Mouse (Mus musculus) kidney, postnatal 0 days (tissue): ENCODE data around the gene Rpl10-ps3. TPM values are rescaled to one million over a fixed set of nuclear protein-coding genes. Genes with fewer than 3 reads are reported as not detected.

Experiments used
- ATAC-seq: fragments of 200-750 bp; cut with Nextera tagmentation; replicated peaks from 2 replicates; pipeline ENCODE4 v1.8.0; 2017; ENCODE audit warnings: low read depth, moderate number of reproducible peaks, moderate TSS enrichment, moderate library complexity; ENCODE audit not compliant: low FRiP score
- DNase-seq: peaks from one replicate; pipeline ENCODE4 v3.0.0-alpha.2; 2016; ENCODE audit warnings: low spot score
- H3K27ac ChIP-seq: fragments of 300-500 bp; sonication (generic); 2 replicates; pipeline ENCODE4 v1.5.1; 2014; ENCODE audit warnings: mild to moderate bottlenecking
- H3K27me3 ChIP-seq: fragments of 300-500 bp; sonication (generic); 2 replicates; pipeline ENCODE4 v1.6.1; 2014; ENCODE audit warnings: low read length, mixed read lengths; ENCODE audit not compliant: insufficient read depth
- H3K36me3 ChIP-seq: fragments of 300-500 bp; sonication (generic); 2 replicates; pipeline ENCODE4 v1.6.1; 2014; ENCODE audit warnings: low read length, mixed read lengths; ENCODE audit not compliant: insufficient read depth
- H3K4me1 ChIP-seq: fragments of 300-500 bp; sonication (generic); replicated peaks from 2 replicates; pipeline ENCODE4 v1.6.1; 2014; ENCODE audit warnings: antibody characterized with exemption, low read length, mixed read lengths; ENCODE audit not compliant: insufficient read depth
- H3K4me2 ChIP-seq: fragments of 300-500 bp; sonication (generic); 2 replicates; pipeline ENCODE4 v1.6.1; 2014; ENCODE audit warnings: mild to moderate bottlenecking, low read length, moderate library complexity, mixed read lengths
- H3K4me3 ChIP-seq: fragments of 300-500 bp; sonication (generic); replicated peaks from 2 replicates; pipeline ENCODE4 v1.5.1; 2014; ENCODE audit warnings: low read depth, low read length
- H3K9ac ChIP-seq: fragments of 300-500 bp; sonication (generic); 2 replicates; pipeline ENCODE4 v1.6.1; 2014; ENCODE audit warnings: low read depth, low read length
- H3K9me3 ChIP-seq: fragments of 300-500 bp; sonication (generic); replicated peaks from 2 replicates; pipeline ENCODE4 v1.6.1; 2016; ENCODE audit warnings: low read length, inconsistent platforms, mixed read lengths
- CTCF ChIP-seq: IDR thresholded peaks from 2 replicates; pipeline ENCODE4 v1.5.1; 2016; ENCODE audit warnings: antibody characterized with exemption, low read depth, mild to moderate bottlenecking, moderate library complexity
- WGBS: fragments of 180-500 bp; shearing (Covaris S2); extraction: QIAGEN DNeasy Blood & Tissue Kit; methylation state at CpG from one replicate; pipeline ENCODE4 v1.1.7; 2014; 5-methylcytosine and 5-hydroxymethylcytosine counted together
- polyA plus RNA-seq: library from polyadenylated mRNA; unstranded; fragments of >200 nt; fragmentation: Nextera tagmentation; extraction: Ambion mirVana; gene quantifications from 2 replicates; pipeline ENCODE4 v1.2.1, GENCODE M21; 2015

Gene Rpl10-ps3
- polyA plus RNA-seq, 1 experiment from 2014 or later = 252 TPM

DNA sequence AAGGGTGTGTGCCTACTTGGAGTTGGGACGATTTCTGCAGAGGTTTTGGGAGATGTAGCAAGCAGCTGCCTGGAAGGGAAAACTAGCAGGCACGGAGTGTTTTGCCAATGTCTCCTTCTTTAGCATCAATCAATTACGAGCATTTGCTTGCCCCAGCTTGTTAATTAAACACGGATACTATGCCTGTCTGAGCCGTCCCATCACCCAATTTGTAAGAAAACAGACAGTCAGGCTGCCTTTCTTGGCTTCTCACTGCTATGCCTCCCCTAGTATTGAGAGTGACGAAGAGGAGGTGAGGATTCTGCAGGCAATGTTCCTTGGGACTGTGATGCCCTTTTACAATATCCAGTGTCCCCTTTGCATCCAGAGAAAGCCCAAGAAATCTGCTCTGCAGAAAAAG is 27.5 kb downstream of the Rpl10-ps3 start:
- Histone ChIP-seq H3K4me3 (no peak overlapping the region), H3K27ac (no peak overlapping the region), H3K36me3 (no peaks in the 10 kb centered on the region), H3K27me3 (no peaks in the 10 kb centered on the region), H3K4me2 (no peak overlapping the region), H3K4me1 (no peaks in the 10 kb centered on the region), H3K9me3 (no peaks in the 10 kb centered on the region), H3K9ac (no peak overlapping the region)
- no peak for ATAC-seq
- 63% methylated on average over 6 of the region's 6 CpGs for WGBS
- no peak for DNase-seq
- no peak for TF ChIP-seq CTCF

DNA sequence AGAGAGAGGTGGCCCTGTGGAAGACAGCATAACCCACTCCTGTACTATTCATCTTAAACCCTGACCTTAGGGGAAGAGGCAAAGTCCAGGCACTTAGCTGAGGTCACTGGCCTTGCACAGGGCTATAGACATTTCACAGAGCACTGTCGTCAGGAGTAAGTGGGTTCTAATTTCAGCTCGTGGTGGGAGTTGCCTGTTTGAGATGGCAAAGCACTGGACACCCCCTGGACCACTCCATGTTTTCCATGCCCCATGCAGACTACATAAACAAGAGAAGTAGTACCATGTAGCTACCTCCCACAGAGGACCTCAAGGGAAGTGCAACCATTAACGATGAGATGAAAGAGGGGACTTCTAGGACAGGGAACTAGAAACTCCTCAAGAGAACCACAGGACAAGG is 29.1 kb downstream of the Rpl10-ps3 start:
- DNase-seq (no peak), ATAC-seq (no peak)
- no peaks in the 10 kb centered on the region for H3K27me3 ChIP-seq
- H3K9me3 ChIP-seq = no peaks in the 10 kb centered on the region
- no peak overlapping the region for H3K4me2 ChIP-seq
- no peaks in the 10 kb centered on the region for H3K4me1 ChIP-seq
- no peak for TF ChIP-seq CTCF
- 21% methylated on average over 3 of the region's 3 CpGs for WGBS
- no peaks in the 10 kb centered on the region for H3K36me3 ChIP-seq
- no peak overlapping the region for H3K27ac ChIP-seq
- no peak overlapping the region for H3K9ac ChIP-seq
- H3K4me3 ChIP-seq = no peak overlapping the region

DNA sequence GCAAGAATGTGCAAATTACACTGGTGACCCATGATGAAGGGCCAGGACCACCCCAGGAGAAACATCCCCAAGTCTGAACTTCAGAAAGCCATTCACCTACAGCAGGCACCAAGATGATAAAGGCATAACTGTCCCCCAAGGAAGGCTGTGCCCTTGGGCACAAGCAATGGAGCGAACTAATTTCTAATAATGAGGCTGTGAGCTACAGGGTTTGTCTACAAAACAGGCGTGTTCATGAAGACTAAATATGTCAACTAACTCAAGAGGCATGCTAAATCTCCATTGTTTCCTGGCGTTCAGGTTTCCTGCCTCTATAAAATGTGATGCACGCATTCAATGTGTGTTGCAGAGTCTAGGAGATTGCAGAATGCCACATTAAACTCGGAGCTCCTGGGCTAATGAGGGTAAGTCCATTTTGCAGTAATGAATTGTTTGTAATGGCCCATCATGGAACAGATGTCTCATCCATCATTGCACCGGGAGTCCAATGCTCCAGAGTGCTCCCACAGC is 33.7 kb downstream of the Rpl10-ps3 start:
- WGBS = 71% methylated on average over 6 of the region's 6 CpGs
- Histone ChIP-seq H3K4me2 (no peak overlapping the region), H3K27ac (no peak overlapping the region), H3K9ac (no peak overlapping the region), H3K4me1 (no peaks in the 10 kb centered on the region), H3K9me3 (no peaks in the 10 kb centered on the region), H3K27me3 (no peaks in the 10 kb centered on the region), H3K36me3 (no peaks in the 10 kb centered on the region), H3K4me3 (no peak overlapping the region)
- no peak for ATAC-seq
- no peak for TF ChIP-seq CTCF
- no peak for DNase-seq

DNA sequence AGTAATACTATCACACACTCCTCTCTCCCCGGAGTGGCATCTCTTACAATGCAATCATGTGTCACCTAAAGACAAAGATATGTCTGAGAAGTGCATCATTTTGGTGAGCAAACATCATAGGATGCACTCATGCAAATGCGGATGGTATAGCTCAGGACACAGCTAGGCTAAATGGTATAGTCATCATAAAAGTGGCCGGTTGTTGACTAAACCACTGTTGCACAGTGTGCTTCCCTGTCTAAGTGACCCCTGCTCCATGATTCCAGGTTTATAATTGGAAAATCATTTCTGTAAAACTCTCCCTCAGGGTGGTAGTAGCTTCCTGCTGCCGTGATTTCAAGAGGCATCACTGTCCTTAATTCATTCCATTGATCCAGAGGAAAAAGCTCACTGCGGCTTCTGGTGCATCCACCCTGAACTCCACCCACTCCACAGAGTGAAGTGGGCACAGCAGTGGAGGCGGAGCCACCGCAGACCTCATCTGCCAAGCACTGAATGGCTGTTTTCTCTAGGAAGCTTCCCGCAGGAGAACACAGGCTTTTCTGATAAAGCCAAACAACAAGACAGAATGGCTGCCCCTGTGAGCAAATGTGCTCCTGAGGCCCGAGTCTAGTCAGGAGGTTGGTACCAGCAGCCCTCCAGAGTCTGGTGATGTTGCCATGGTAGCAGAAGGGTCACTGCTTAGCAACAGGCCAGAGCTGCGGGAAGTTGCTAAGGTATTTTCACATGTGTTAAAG is 38.9 kb downstream of the Rpl10-ps3 start:
- Histone ChIP-seq H3K9me3 (no peaks in the 10 kb centered on the region), H3K36me3 (no peaks in the 10 kb centered on the region), H3K4me1 (peaks cover 4% of the 10 kb centered on the region; the same call in 1 of the 2 replicates), H3K9ac (no peak overlapping the region), H3K27ac (no peak overlapping the region), H3K4me3 (no peak overlapping the region), H3K27me3 (no peaks in the 10 kb centered on the region), H3K4me2 (no peak overlapping the region)
- ATAC-seq (no peak), DNase-seq (no peak)
- WGBS = 62% methylated on average over 10 of the region's 10 CpGs
- TF ChIP-seq CTCF = no peak

DNA sequence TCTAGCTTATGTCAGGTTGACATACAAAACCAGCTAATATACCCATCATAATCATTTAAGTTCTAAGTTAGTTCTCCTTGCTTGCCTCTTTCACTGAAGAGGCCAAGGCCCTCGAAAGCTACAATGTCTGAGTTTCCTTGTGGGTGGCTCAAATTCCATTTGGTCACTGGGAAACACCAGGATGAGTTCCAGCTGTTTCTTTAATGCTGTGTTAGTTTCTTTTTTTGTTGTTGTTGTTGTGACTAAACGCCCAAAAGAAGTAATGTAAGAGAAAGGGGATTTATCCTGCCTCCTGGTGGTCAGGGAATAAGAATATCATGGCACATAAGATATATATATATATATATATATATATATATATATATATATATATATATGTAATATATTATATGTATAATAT is 39.7 kb downstream of the Rpl10-ps3 start:
- Histone ChIP-seq H3K36me3 (no peaks in the 10 kb centered on the region), H3K9me3 (no peaks in the 10 kb centered on the region), H3K4me1 (peaks cover 4% of the 10 kb centered on the region; the same call in 1 of the 2 replicates), H3K4me3 (no peak overlapping the region), H3K9ac (no peak overlapping the region), H3K4me2 (no peak overlapping the region), H3K27me3 (no peaks in the 10 kb centered on the region), H3K27ac (peak overlapping the region; percentile 79)
- no peak for ATAC-seq
- peak; percentile 30; the same call in 1 of the 2 replicates for TF ChIP-seq CTCF
- WGBS = 33% methylated on average over 2 of the region's 2 CpGs
- peak; percentile 85 for DNase-seq

DNA sequence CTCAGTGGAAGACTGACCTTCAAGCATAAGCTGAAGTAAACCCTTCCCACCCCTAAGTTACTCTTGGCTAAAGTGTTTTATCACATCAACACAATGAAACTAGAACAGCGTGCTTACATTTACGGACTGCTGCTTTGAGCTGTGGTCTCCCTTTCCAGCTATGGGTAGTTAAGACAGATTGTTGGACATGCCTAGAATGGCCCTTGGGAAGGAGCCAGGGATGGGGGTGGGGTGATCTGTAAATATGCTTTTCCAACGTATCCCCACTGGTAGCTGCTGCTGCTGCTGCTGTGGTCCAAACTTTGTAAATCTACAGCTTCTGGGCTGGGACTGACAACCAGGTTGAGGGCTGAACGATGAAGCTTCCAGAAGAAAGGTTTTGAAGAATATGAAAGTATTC is 40.8 kb downstream of the Rpl10-ps3 start:
- no peak for TF ChIP-seq CTCF
- 47% methylated on average over 4 of the region's 4 CpGs for WGBS
- Histone ChIP-seq H3K4me1 (peaks cover 4% of the 10 kb centered on the region; the same call in 1 of the 2 replicates), H3K9me3 (no peaks in the 10 kb centered on the region), H3K4me3 (no peak overlapping the region), H3K4me2 (no peak overlapping the region), H3K36me3 (no peaks in the 10 kb centered on the region), H3K27me3 (no peaks in the 10 kb centered on the region), H3K9ac (no peak overlapping the region), H3K27ac (peak overlapping the region; percentile 79)
- ATAC-seq (no peak), DNase-seq (peak; percentile 72)
